Mouse (Mus musculus): Measurements from ENCODE around the gene Myo7a.

Myo7a gene

DNA sequence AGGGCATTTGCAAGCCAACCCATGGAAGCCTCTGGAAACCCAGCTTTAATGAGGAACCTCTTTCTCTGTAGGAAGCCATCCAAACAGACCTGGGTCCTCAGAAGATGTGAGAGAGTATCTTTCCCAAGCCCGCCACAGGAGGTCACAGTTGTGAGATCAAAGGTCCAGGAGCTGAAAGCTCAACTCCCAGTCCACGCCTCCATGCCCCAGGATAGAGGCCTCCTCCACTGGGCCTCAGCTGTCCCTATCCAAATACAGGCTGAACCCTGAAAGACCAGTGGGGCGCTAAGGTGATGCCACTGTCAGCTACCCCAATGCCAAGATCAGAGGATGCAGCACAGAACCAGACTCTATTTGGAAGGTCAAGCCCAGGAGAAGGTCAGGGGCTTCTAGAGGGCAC is 23.3 kb upstream of the Myo7a start:
- no peak for DNase-seq (ENCODE audit: low read depth in 2 of 2, low spot score in 2 of 2)

GRCm38 (mm10) chr7:98142247-98142646 is 22.9 kb upstream of the Myo7a start:
- DNase-seq (ENCODE audit: low read depth in 2 of 2, low spot score in 2 of 2) = no peak

- DNase-seq (ENCODE audit: low read depth in 2 of 2, low spot score in 2 of 2) = no peak
Observed at GRCm38 (mm10) chr7:98141206-98141605, 21.9 kb upstream of the Myo7a start.

GRCm38 (mm10) chr7:98140597-98140996 is 21.3 kb upstream of the Myo7a start:
- DNase-seq (ENCODE audit: low read depth in 2 of 2, low spot score in 2 of 2) = no peak

GRCm38 (mm10) chr7:98139216-98139615 is 19.9 kb upstream of the Myo7a start:
- no peak for DNase-seq (ENCODE audit: low read depth in 2 of 2, low spot score in 2 of 2)

- DNase-seq (ENCODE audit: low read depth in 2 of 2, low spot score in 2 of 2) = no peak
Observed at GRCm38 (mm10) chr7:98137995-98138394, 18.7 kb upstream of the Myo7a start.

GRCm38 (mm10) chr7:98137583-98137982 is 18.3 kb upstream of the Myo7a start:
- no peak for DNase-seq (ENCODE audit: low read depth in 2 of 2, low spot score in 2 of 2)

DNA sequence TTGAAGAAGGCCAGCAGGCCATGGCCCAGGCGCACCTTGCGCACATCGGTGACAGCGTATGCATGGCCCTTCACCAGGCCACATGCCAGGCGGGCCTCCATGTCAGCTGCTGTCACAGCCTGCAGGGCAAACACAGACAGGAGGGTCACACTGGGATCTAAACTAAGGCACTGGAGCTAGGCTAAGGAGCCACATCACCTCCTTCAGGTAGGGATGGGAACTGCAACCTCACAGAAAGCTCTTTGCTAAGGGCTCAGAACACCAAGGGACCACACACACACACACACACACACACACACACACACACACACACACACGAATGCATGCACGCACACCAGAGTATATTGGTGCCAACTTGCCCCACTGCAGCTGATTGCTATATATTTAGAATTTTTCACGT is 12.4 kb upstream of the Myo7a start:
- no peak for DNase-seq (ENCODE audit: low read depth in 2 of 2, low spot score in 2 of 2)

DNA sequence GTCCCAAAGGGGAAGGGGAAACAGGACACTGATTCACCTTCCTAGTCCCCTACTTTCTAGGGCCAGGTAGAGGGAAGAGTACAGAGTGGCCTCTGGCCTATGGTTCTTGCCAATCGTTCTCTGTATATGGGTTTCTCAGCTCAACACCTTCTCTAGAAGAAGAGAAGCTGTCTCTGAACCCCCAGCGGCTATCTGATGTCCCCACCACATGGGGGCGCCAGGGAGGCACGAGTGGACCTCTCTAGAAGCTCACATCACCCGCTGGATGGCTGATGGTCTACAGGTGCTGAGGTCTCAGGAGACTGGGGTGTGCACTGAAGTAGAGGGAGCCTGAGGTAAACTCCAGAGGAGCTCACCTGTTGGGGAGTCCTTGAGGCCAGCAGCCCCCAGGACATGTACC is 6.1 kb upstream of the Myo7a start:
- DNase-seq (ENCODE audit: low read depth in 2 of 2, low spot score in 2 of 2) = no peak

DNA sequence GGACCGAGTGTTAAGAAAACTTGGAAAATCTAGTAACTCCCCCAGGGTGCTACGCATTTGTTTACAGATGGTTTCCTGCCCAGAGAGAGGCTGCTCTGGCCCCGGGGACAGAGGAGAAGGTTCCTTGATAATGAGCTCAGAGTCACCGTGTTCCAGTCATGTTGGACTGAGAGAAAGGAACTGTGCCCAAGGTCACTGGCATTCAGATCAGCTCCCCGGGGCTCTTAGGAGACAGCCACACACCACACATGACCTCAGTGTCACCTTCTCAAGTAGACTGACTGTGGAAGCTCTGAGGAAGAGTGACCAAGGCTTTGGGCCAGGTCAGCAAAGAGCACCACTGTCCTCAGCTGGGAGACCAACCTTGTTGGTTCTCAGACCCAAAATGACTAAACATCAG is 5.4 kb upstream of the Myo7a start:
- DNase-seq (ENCODE audit: low read depth in 2 of 2, low spot score in 2 of 2) = no peak

- no peak for DNase-seq (ENCODE audit: low read depth in 2 of 2, low spot score in 2 of 2)
Observed at GRCm38 (mm10) chr7:98121673-98122072, 2.3 kb upstream of the Myo7a start.

GRCm38 (mm10) chr7:98121241-98121640 is 1.9 kb upstream of the Myo7a start:
- no peak for DNase-seq (ENCODE audit: low read depth in 2 of 2, low spot score in 2 of 2)

DNA sequence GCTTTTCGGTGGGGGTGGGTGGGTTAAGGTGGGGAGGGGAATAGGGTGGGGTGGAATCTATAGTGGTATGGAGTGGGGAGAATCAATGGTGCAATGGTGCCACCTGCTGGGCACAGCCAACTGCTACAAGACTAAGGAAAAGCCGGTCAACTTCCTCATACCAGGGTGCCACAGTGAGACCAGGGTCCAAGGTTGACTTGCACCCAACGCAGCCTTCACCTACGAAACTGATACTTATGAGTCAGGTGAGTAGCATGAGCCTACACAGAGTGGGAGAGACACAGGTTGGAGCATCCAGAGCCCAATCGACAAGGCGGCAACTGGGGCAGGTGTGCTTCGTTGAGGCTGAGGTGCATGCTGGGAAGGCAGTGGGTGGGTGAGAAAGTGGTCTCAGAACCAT is 1.0 kb upstream of the Myo7a start:
- peak; percentile 55 to 72 for DNase-seq (ENCODE audit: low read depth in 2 of 2, low spot score in 2 of 2)

DNA sequence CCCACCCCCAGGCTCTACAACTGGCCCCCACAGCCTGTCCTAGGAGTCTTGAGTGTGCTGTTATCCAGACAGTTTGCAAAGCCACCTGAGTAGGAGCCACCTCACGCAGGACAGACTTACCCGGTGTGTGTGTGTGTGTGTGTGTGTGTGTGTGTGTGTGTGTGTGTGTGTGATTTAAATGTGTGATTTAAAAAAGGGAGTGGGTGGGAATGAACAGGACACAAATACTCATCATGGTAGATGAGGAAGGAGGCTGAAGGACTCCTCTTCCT is 573 bp upstream of the Myo7a start:
- DNase-seq (ENCODE audit: low read depth in 2 of 2, low spot score in 2 of 2) = no peak

- DNase-seq (ENCODE audit: low read depth in 2 of 2, low spot score in 2 of 2) = no peak
Observed at GRCm38 (mm10) chr7:98117012-98117660, 2.2 kb downstream of the Myo7a start.

DNA sequence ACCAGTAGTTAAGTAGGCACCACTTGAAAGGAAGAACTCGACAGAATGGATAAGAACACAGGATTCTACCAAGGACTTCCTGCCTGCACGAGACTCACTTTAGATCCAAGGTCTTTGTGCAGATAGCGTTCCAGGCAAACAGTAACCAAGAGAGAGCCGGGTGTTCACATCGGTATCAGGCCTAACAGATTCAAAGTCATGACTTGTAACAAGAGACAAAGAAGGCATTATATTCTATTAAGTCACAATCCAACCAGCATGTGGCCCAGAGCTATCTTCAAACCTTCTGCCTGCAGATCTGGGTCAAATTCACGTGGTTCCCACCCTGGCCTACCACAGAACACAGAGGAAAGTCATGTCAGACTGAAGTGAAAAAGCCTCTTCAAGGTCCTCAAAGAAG is 4.7 kb downstream of the Myo7a start:
- DNase-seq (ENCODE audit: low read depth in 2 of 2, low spot score in 2 of 2) = no peak

GRCm38 (mm10) chr7:98111233-98111632 is 8.1 kb downstream of the Myo7a start:
- DNase-seq (ENCODE audit: low read depth in 2 of 2, low spot score in 2 of 2) = no peak

- no peak for DNase-seq (ENCODE audit: low read depth in 2 of 2, low spot score in 2 of 2)
Observed at GRCm38 (mm10) chr7:98109771-98110170, 9.6 kb downstream of the Myo7a start.

DNA sequence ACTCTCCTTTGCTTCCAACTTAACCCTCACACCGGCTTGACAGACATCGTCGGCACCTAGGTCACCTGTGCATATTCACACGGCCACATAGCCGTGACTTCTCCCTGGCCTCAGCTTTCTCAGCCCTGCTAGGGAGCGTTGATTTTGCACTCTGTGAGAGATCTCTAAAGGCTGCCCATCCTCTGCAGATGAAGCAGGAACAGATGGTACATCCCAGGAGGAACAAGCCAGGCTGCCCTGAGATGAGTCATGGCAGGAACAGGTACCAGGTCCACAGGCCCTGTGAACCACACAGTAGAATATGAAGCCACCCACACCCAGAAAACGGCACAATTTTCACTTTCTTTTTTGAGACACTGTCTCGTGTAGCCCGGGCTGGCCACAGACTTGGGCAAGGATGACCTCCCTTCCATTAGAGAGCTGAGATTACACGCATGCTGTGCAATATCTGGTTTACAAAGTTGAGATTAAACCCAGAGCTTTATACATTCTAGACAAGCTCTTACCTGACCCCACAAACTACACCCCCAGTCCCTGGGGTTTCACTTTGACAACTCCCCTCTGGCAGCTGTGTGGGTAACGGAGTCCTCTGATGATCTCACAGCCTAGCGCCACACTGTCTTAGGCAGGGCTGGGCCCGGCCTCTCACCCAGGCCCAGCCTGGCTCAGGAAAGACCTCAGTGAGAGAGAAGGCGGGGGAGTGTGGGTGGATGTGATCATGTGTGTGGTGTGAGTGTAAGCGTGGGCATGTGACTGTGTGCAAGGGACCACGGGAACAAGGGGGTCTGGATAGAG is 10.5 kb downstream of the Myo7a start:
- peak; percentile 28 to 52 for DNase-seq (ENCODE audit: low read depth in 2 of 2, low spot score in 2 of 2)

DNA sequence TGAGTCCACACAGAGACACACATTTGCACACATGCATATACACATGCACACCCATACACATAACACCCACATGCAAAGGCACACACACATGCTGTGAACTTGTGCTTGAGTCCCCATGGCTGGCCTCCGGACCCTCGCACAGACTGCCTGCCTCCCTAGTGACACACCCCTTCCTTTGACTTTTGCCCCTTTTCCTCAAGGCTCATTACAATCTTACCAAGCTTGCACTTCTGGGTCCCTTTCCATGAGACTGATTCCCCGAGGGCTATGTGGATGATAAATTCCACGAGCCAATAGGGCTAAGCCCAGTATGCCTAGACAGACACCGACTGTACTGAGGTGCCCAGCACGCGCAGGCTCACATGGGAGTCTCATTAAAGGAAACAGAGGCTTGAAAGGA is 13.1 kb downstream of the Myo7a start:
- DNase-seq (ENCODE audit: low read depth in 2 of 2, low spot score in 2 of 2) = no peak

GRCm38 (mm10) chr7:98104481-98105435 is 14.6 kb downstream of the Myo7a start:
- DNase-seq (ENCODE audit: low read depth in 2 of 2, low spot score in 2 of 2) = no peak

GRCm38 (mm10) chr7:98103942-98104292 is 15.4 kb downstream of the Myo7a start:
- no peak for DNase-seq (ENCODE audit: low read depth in 2 of 2, low spot score in 2 of 2)

Measured in CD8-positive naive resting alpha-beta T cell, adult 2 months (primary cell).